Mouse (Mus musculus) CH12.LX (cell line): ENCODE data around the gene Scfd2.

Experiments
- CTCF ChIP-seq, 2 experiments: IDR thresholded peaks in 1 of 2; conservative IDR thresholded peaks in 1 of 2; 2 replicates each; pipeline ENCODE4 v1.5.1; 2011 to 2012; ENCODE audit warnings: low read depth in 2 of 2, low read length in 2 of 2, improper control_type of control experiment in 1 of 2, inconsistent platforms in 1 of 2, mild to moderate bottlenecking in 1 of 2, moderate library complexity in 1 of 2
- EP300 ChIP-seq: IDR thresholded peaks from 2 replicates; pipeline ENCODE4 v1.6.1; 2011; ENCODE audit warnings: low read length, improper control_type of control experiment
- GABPA ChIP-seq: IDR thresholded peaks from 2 replicates; pipeline ENCODE4 v1.6.1; 2012; ENCODE audit warnings: low read depth, low read length, improper control_type of control experiment, inconsistent platforms; ENCODE audit not compliant: insufficient replicate concordance
- KAT2A ChIP-seq: IDR thresholded peaks from 2 replicates; pipeline ENCODE4 v1.6.1; 2012; ENCODE audit warnings: low read length, improper control_type of control experiment, inconsistent platforms; ENCODE audit not compliant: insufficient replicate concordance
- MAX ChIP-seq: IDR thresholded peaks from 2 replicates; pipeline ENCODE4 v1.6.1; 2011; ENCODE audit warnings: low read length, improper control_type of control experiment
- MEF2A ChIP-seq: IDR thresholded peaks from 2 replicates; pipeline ENCODE4 v1.6.1; 2014; ENCODE audit warnings: low read depth, mild to moderate bottlenecking, inconsistent platforms, low read length, improper control_type of control experiment, borderline replicate concordance
- PAX5 ChIP-seq: IDR thresholded peaks from 2 replicates; pipeline ENCODE4 v1.6.1; 2012; ENCODE audit warnings: low read length, inconsistent platforms, mixed read lengths
- POLR2AphosphoS2 ChIP-seq: IDR thresholded peaks from 2 replicates; pipeline ENCODE4 v1.6.1; 2011; ENCODE audit warnings: low read depth, low read length, improper control_type of control experiment
- RAD21 ChIP-seq: IDR thresholded peaks from 2 replicates; pipeline ENCODE4 v1.6.1; 2011; ENCODE audit warnings: low read depth, mild to moderate bottlenecking, low read length, improper control_type of control experiment, moderate library complexity

- no peak for TF ChIP-seq KAT2A
- TF ChIP-seq CTCF (conservative IDR thresholded peaks at IDR 0.05 in 1 of 2, IDR thresholded peaks at IDR 0.05 in 1 of 2; ENCODE audit: low read depth in 2 of 2, low read length in 2 of 2), result no peak
- TF ChIP-seq PAX5, result no peak
- no peak for TF ChIP-seq GABPA
- TF ChIP-seq POLR2AphosphoS2, result no peak
- no peak for TF ChIP-seq RAD21
- no peak for TF ChIP-seq MAX
- no peak for TF ChIP-seq MEF2A
- no peak for TF ChIP-seq EP300
Observed at GRCm38 (mm10) chr5:74319551-74319950, 212.0 kb downstream of the Scfd2 start.
